Mouse (Mus musculus) hindbrain, embryonic 10.5 days (tissue): ENCODE data around the gene Fn1. TPM values are rescaled to one million over a fixed set of nuclear protein-coding genes. Genes with fewer than 3 reads are reported as not detected.
A peak's percentile ranks its signal among the peaks of the same experiment; 100 is the strongest.

Experiments
- DNase-seq: peaks from one replicate; pipeline ENCODE4 v3.0.0-alpha.2; 2017; ENCODE audit warnings: low spot score
- H3K27ac ChIP-seq: fragments of 300-500 bp; sonication (generic); 2 replicates; pipeline ENCODE4 v1.5.1; 2016; ENCODE audit warnings: mild to moderate bottlenecking, moderate library complexity
- H3K27me3 ChIP-seq: fragments of 300-500 bp; sonication (generic); 2 replicates; pipeline ENCODE4 v1.6.1; 2016; ENCODE audit warnings: mild to moderate bottlenecking; ENCODE audit not compliant: poor library complexity, insufficient read depth, severe bottlenecking
- H3K36me3 ChIP-seq: fragments of 300-500 bp; sonication (generic); 2 replicates; pipeline ENCODE4 v1.6.1; 2016; ENCODE audit warnings: mild to moderate bottlenecking, moderate library complexity
- H3K4me1 ChIP-seq: fragments of 300-500 bp; sonication (generic); replicated peaks from 2 replicates; pipeline ENCODE4 v1.6.1; 2016; ENCODE audit warnings: mild to moderate bottlenecking
- H3K4me3 ChIP-seq: fragments of 300-500 bp; sonication (generic); 2 replicates; pipeline ENCODE4 v1.5.1; 2016; ENCODE audit warnings: mild to moderate bottlenecking, moderate library complexity
- H3K9me3 ChIP-seq: fragments of 300-500 bp; sonication (generic); 2 replicates; pipeline ENCODE4 v1.6.1; 2016; ENCODE audit warnings: mild to moderate bottlenecking, moderate library complexity
- WGBS: fragments of 180-500 bp; shearing (Covaris S2); methylation state at CpG from one replicate; pipeline ENCODE4 v1.1.7; 2016; 5-methylcytosine and 5-hydroxymethylcytosine counted together
- polyA plus RNA-seq: library from polyadenylated mRNA; unstranded; fragments of >200 nt; fragmentation: Nextera tagmentation; extraction: Ambion mirVana; gene quantifications from 2 replicates; pipeline ENCODE4 v1.2.1, GENCODE M21; 2016

Fn1 gene
- 90.4 and 99.2 TPM in 2 replicates for polyA plus RNA-seq

GRCm38 (mm10) chr1:71652551-71653399 lies at the start of gene Fn1:
TSS of gene Fn1 (minus strand) at chr1:71653200.
- H3K9me3 ChIP-seq, result no peaks in the 10 kb centered on the region
- WGBS, result under 1% methylated on average over 63 of the region's 63 CpGs
- H3K4me1 ChIP-seq, result peaks cover 27% of the 10 kb centered on the region
- H3K36me3 ChIP-seq, result peaks cover 31% of the 10 kb centered on the region
- H3K27me3 ChIP-seq, result no peaks in the 10 kb centered on the region
- DNase-seq, result peak; percentile 95
- H3K27ac ChIP-seq, result peak within 1 kb of the TSS; percentile 98
- peak within 1 kb of the TSS; percentile 83 for H3K4me3 ChIP-seq

GRCm38 (mm10) chr1:71696093-71696492 lies 43.1 kb upstream of the Fn1 start:
- Histone ChIP-seq H3K4me3 (no peak overlapping the region), H3K9me3 (no peaks in the 10 kb centered on the region), H3K27ac (no peak overlapping the region), H3K36me3 (no peaks in the 10 kb centered on the region), H3K27me3 (no peaks in the 10 kb centered on the region), H3K4me1 (no peaks in the 10 kb centered on the region)
- no peak for DNase-seq
- WGBS, result 90% methylated on average over 3 of the region's 3 CpGs

GRCm38 (mm10) chr1:71691472-71692277 lies 38.7 kb upstream of the Fn1 start:
- no peaks in the 10 kb centered on the region for H3K9me3 ChIP-seq
- 77% methylated on average over 8 of the region's 8 CpGs for WGBS

GRCm38 (mm10) chr1:71688926-71689303 lies 35.9 kb upstream of the Fn1 start:
- Histone ChIP-seq H3K4me1 (no peaks in the 10 kb centered on the region), H3K4me3 (no peak overlapping the region), H3K9me3 (no peaks in the 10 kb centered on the region), H3K36me3 (no peaks in the 10 kb centered on the region), H3K27ac (no peak overlapping the region), H3K27me3 (no peaks in the 10 kb centered on the region)
- no peak for DNase-seq
- WGBS, result 90% methylated on average over 5 of the region's 5 CpGs

More at GRCm38 (mm10) chr1:71691472-71692277, 38.7 kb upstream of the Fn1 start:
- DNase-seq, result no peak
- Histone ChIP-seq H3K27ac (no peak overlapping the region), H3K36me3 (no peaks in the 10 kb centered on the region), H3K4me3 (no peak overlapping the region), H3K27me3 (no peaks in the 10 kb centered on the region), H3K4me1 (no peaks in the 10 kb centered on the region)

GRCm38 (mm10) chr1:71688272-71688925 lies 35.4 kb upstream of the Fn1 start:
- Histone ChIP-seq H3K4me1 (no peaks in the 10 kb centered on the region), H3K36me3 (no peaks in the 10 kb centered on the region)
- 96% methylated on average over 3 of the region's 3 CpGs for WGBS

GRCm38 (mm10) chr1:71686791-71687190 lies 33.8 kb upstream of the Fn1 start:
- 90% methylated on average over 5 of the region's 5 CpGs for WGBS
- H3K27ac ChIP-seq, result no peak overlapping the region

More at GRCm38 (mm10) chr1:71688272-71688925, 35.4 kb upstream of the Fn1 start:
- H3K4me3 ChIP-seq, result no peak overlapping the region
- no peaks in the 10 kb centered on the region for H3K9me3 ChIP-seq
- no peak for DNase-seq
- no peak overlapping the region for H3K27ac ChIP-seq
- H3K27me3 ChIP-seq, result no peaks in the 10 kb centered on the region

GRCm38 (mm10) chr1:71683736-71684135 lies 30.7 kb upstream of the Fn1 start:
- no peak for DNase-seq
- Histone ChIP-seq H3K27ac (no peak overlapping the region), H3K9me3 (no peaks in the 10 kb centered on the region), H3K27me3 (no peaks in the 10 kb centered on the region), H3K36me3 (no peaks in the 10 kb centered on the region), H3K4me1 (peaks cover 5% of the 10 kb centered on the region; the same call in 1 of the 2 replicates), H3K4me3 (no peak overlapping the region)
- WGBS, result 78% methylated on average over 6 of the region's 6 CpGs

More at GRCm38 (mm10) chr1:71686791-71687190, 33.8 kb upstream of the Fn1 start:
- H3K4me1 ChIP-seq, result no peaks in the 10 kb centered on the region
- no peak for DNase-seq
- no peaks in the 10 kb centered on the region for H3K36me3 ChIP-seq
- H3K4me3 ChIP-seq, result no peak overlapping the region
- no peaks in the 10 kb centered on the region for H3K9me3 ChIP-seq
- no peaks in the 10 kb centered on the region for H3K27me3 ChIP-seq

- Histone ChIP-seq H3K27ac (no peak overlapping the region), H3K9me3 (no peaks in the 10 kb centered on the region), H3K4me3 (no peak overlapping the region), H3K4me1 (peaks cover 5% of the 10 kb centered on the region; the same call in 1 of the 2 replicates), H3K27me3 (no peaks in the 10 kb centered on the region), H3K36me3 (no peaks in the 10 kb centered on the region)
- WGBS, result 73% methylated on average over 5 of the region's 5 CpGs
- DNase-seq, result no peak
Measured at GRCm38 (mm10) chr1:71682194-71682715, 29.3 kb upstream of the Fn1 start.

GRCm38 (mm10) chr1:71681306-71681705 lies 28.3 kb upstream of the Fn1 start:
- no peaks in the 10 kb centered on the region for H3K36me3 ChIP-seq
- no peak overlapping the region for H3K27ac ChIP-seq
- WGBS, result 8% methylated on average over 2 of the region's 2 CpGs
- DNase-seq, result no peak
- H3K9me3 ChIP-seq, result no peaks in the 10 kb centered on the region
- no peak overlapping the region for H3K4me3 ChIP-seq
- peaks cover 5% of the 10 kb centered on the region; the same call in 1 of the 2 replicates for H3K4me1 ChIP-seq
- H3K27me3 ChIP-seq, result no peaks in the 10 kb centered on the region

- no peak overlapping the region for H3K27ac ChIP-seq
- H3K9me3 ChIP-seq, result no peaks in the 10 kb centered on the region
- no peak for DNase-seq
- H3K27me3 ChIP-seq, result no peaks in the 10 kb centered on the region
- H3K4me3 ChIP-seq, result no peak overlapping the region
- no peaks in the 10 kb centered on the region for H3K36me3 ChIP-seq
- peaks cover 5% of the 10 kb centered on the region; the same call in 1 of the 2 replicates for H3K4me1 ChIP-seq
- 80% methylated on average over 8 of the region's 8 CpGs for WGBS
Measured at GRCm38 (mm10) chr1:71680046-71680672, 27.2 kb upstream of the Fn1 start.

- 57% methylated on average over 2 of the region's 2 CpGs for WGBS
- no peaks in the 10 kb centered on the region for H3K9me3 ChIP-seq
- no peaks in the 10 kb centered on the region for H3K36me3 ChIP-seq
- H3K4me3 ChIP-seq, result no peak overlapping the region
- no peak overlapping the region for H3K27ac ChIP-seq
- DNase-seq, result no peak
- no peaks in the 10 kb centered on the region for H3K27me3 ChIP-seq
- H3K4me1 ChIP-seq, result peaks cover 18% of the 10 kb centered on the region
Measured at GRCm38 (mm10) chr1:71675420-71675819, 22.4 kb upstream of the Fn1 start.

GRCm38 (mm10) chr1:71674274-71674673 lies 21.3 kb upstream of the Fn1 start:
- WGBS, result 89% methylated on average over 4 of the region's 4 CpGs
- H3K27me3 ChIP-seq, result no peaks in the 10 kb centered on the region
- H3K36me3 ChIP-seq, result no peaks in the 10 kb centered on the region
- peaks cover 18% of the 10 kb centered on the region for H3K4me1 ChIP-seq
- no peak overlapping the region for H3K4me3 ChIP-seq
- H3K9me3 ChIP-seq, result no peaks in the 10 kb centered on the region
- H3K27ac ChIP-seq, result no peak overlapping the region; the same call in 1 of the 2 replicates
- DNase-seq, result no peak
